Comparison of ENCODE assay signal across 19 mouse cellular contexts in the genomic region with DNA sequence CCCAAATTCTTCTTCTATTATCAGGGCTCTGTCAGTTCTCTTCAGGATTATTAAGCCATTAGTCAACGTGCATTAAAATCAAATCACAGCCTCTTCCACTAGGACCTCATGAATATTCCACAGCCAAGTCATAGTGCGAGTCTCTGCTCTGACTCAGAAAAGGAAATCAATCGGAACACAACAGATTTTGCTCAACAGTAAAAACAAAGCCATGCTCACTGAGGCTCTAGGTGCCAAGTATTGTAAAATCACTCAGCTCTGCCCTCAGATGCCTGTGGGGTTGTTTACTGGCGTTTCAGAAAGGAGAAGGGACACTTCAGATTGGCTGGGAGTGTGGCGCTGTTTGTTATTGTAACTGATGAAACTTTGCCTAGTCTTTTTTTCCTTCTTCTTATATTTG.
"Had no signal": no experiment of that assay in that cellular context is flagged by ENCODE, and none has a peak within 500 bp of the region (broad histone marks: within the 10 kb centered on the region; RNA-seq: fewer than 3 reads in every experiment).

No protein-coding gene starts in this region.

- H3K9me3 ChIP-seq: liver, embryonic 13.5 days; midbrain, embryonic 12.5 days; midbrain, embryonic 15.5 days; neural tube, embryonic 12.5 days; neural tube, embryonic 15.5 days had no signal

- H3K27me3 ChIP-seq: liver, embryonic 13.5 days; midbrain, embryonic 12.5 days; midbrain, embryonic 15.5 days; neural tube, embryonic 12.5 days; neural tube, embryonic 15.5 days had no signal

- DNase-seq: kidney, adult 9 months; kidney, postnatal 14 days; layer of hippocampus, adult 9-11 months; layer of hippocampus, postnatal 36 days; liver, embryonic 13.5 days; lung, adult 2 months; lung, postnatal 14 days; lung, postnatal 4 days; retina, postnatal 1 day; right cerebral cortex, postnatal 25 days; spleen, adult 18-20 months; thymus, adult 18-20 months; thymus, postnatal 36 days had no signal

- H3K4me2 ChIP-seq: liver, embryonic 13.5 days; midbrain, embryonic 12.5 days; midbrain, embryonic 15.5 days; neural tube, embryonic 12.5 days; neural tube, embryonic 15.5 days had no signal

- ATAC-seq: midbrain, embryonic 15.5 days had no signal

- H3K36me3 ChIP-seq: liver, embryonic 13.5 days; midbrain, embryonic 12.5 days; midbrain, embryonic 15.5 days; neural tube, embryonic 12.5 days; neural tube, embryonic 15.5 days had no signal

- H3K27ac ChIP-seq: layer of hippocampus, adult 2 months; left cerebral cortex, adult 2 months; liver, embryonic 13.5 days; midbrain, embryonic 12.5 days; midbrain, embryonic 15.5 days; neural tube, embryonic 12.5 days; neural tube, embryonic 15.5 days had no signal

- H3K9ac ChIP-seq: liver, embryonic 13.5 days; midbrain, embryonic 12.5 days; midbrain, embryonic 15.5 days; neural tube, embryonic 12.5 days; neural tube, embryonic 15.5 days had no signal

- H3K4me3 ChIP-seq: layer of hippocampus, adult 2 months; left cerebral cortex, adult 2 months; liver, embryonic 13.5 days; midbrain, embryonic 12.5 days; midbrain, embryonic 15.5 days; neural tube, embryonic 12.5 days; neural tube, embryonic 15.5 days had no signal

- H3K4me1 ChIP-seq: liver, embryonic 13.5 days; midbrain, embryonic 12.5 days; midbrain, embryonic 15.5 days; neural tube, embryonic 12.5 days had no signal
